Mouse (Mus musculus): ENCODE measurements at regions not wholly inside any gene's neighbourhood (a gene's known extent, or its start where the extent isn't known, plus 50 kb on each side); places are given as distances from the start of the nearest gene placed in this dataset.

DNA sequence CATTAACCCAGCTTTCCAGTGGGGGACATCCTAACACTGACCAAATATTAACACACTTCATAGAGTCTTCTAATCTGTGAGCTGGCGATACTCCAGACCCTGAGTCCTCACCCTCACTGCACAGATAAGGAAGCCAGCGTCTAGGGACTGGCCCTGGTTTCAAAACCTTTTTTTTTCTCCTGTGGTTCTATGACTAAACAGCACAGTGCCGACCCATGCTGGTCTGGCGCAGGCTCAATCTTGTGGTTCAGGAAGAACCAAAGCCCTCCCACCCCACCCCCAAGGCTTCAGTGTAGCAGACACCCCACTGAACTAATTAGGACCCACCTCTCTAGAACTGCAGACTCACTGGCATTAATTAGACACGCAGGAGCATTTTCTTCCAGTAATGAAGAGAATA lies 81.4 kb upstream of the Ubl3 start:
- Histone ChIP-seq H3K9ac (no peak overlapping the region), H3K4me3 (no peak overlapping the region), H3K4me1 (replicated peaks) (peaks cover 24% of the 10 kb centered on the region), H3K27me3 (no peaks in the 10 kb centered on the region), H3K9me3 (no peaks in the 10 kb centered on the region), H3K4me2 (no peak overlapping the region), H3K27ac (peak overlapping the region; percentile 45; the same call in 1 of the 2 replicates), H3K36me3 (no peaks in the 10 kb centered on the region)
- ATAC-seq (ENCODE audit: low FRiP score) = 0 out of 2 replicates have a peak, but pooled peaks have one; percentile 38
- 62% methylated on average over 5 of the region's 5 CpGs for WGBS

DNA sequence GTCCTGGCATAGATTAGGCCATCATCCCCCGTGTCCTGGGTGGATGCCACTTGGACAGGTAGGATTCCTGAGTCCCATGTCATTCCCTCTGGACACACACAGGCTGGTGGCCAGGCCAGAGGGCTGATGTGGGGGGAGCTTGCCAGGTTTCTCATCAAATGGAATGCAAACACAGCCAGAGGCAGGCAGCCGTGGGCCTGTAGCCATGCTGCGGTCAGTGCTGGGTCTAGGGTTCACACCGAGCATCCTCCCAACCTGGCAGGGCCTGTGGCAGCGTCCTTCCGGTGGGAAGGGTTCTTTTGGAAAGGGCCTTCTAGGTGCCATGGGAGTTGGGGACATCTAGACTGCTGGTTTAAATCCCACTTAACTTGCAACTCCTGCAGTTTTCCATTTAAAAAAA lies 80.7 kb upstream of the Ubl3 start:
- 89% methylated on average over 6 of the region's 6 CpGs for WGBS
- Histone ChIP-seq H3K27me3 (no peaks in the 10 kb centered on the region), H3K9ac (no peak overlapping the region), H3K4me2 (no peak overlapping the region), H3K27ac (no peak overlapping the region), H3K4me1 (replicated peaks) (peaks cover 24% of the 10 kb centered on the region), H3K36me3 (no peaks in the 10 kb centered on the region), H3K9me3 (no peaks in the 10 kb centered on the region), H3K4me3 (no peak overlapping the region)
- ATAC-seq (ENCODE audit: low FRiP score) = no peak

DNA sequence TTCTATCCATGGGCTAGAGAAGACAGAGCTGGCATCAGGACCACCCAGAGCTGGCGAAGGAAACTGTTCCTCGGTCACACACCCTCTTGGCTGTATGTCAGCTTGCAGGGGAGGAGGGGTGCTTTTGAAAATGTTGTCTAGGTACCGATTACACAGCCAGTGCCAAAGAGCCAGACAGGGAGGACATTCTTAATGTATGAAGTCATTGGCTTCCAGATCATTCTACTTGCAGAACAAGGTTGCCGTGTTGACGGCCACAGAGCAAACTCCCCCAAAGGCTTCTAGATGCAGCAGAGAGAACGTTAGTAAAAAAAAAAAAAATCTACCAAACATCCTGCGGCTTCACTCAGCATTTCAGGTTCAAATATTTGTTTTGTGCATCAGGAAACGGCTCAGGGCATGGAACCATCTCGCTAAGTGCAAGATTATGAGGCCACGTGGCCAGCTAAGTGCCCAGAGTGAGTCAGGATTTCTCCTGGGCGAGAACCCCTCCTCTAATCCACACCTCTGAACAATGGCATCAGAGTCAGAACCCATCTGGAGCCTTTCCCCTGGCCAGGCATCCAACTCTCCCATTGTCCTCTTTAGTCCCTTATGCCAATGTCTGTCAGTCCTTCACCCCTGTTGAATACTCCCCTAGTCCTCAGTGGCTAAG lies 80.1 kb upstream of the Ubl3 start:
- Histone ChIP-seq H3K36me3 (no peaks in the 10 kb centered on the region), H3K4me2 (no peak overlapping the region), H3K9me3 (no peaks in the 10 kb centered on the region), H3K4me3 (no peak overlapping the region), H3K9ac (no peak overlapping the region), H3K27ac (no peak overlapping the region), H3K27me3 (no peaks in the 10 kb centered on the region), H3K4me1 (replicated peaks) (peaks cover 24% of the 10 kb centered on the region)
- 69% methylated on average over 11 of the region's 11 CpGs for WGBS
- no peak for ATAC-seq (ENCODE audit: low FRiP score)

DNA sequence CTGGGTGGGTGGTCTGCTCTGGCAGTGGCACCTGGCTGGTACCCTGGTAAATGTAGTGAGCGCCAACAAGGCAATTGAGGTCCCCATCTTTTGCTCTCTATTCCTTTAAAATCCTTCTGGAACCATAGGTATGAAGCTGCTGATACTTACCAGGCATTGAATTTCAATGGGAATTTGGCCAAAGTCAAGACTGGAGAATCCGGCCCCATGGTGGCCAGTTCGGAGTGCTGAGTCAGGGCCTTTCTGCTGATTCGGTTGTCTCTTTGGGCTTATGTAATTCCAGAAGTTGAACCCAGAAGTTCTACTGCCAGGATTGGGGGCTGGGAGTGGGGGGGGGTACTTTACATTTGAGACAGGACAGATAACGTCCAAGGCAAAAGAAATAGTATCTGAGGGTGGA lies 79.0 kb upstream of the Ubl3 start:
- no peak overlapping the region for H3K4me3 ChIP-seq
- no peak overlapping the region for H3K9ac ChIP-seq
- no peaks in the 10 kb centered on the region for H3K9me3 ChIP-seq
- no peak for ATAC-seq (ENCODE audit: low FRiP score)
- WGBS = 82% methylated on average over 5 of the region's 5 CpGs
- H3K27ac ChIP-seq = no peak overlapping the region
- no peaks in the 10 kb centered on the region for H3K27me3 ChIP-seq
- H3K4me2 ChIP-seq = no peak overlapping the region
- peaks cover 24% of the 10 kb centered on the region for H3K4me1 ChIP-seq (replicated peaks)
- H3K36me3 ChIP-seq = no peaks in the 10 kb centered on the region

DNA sequence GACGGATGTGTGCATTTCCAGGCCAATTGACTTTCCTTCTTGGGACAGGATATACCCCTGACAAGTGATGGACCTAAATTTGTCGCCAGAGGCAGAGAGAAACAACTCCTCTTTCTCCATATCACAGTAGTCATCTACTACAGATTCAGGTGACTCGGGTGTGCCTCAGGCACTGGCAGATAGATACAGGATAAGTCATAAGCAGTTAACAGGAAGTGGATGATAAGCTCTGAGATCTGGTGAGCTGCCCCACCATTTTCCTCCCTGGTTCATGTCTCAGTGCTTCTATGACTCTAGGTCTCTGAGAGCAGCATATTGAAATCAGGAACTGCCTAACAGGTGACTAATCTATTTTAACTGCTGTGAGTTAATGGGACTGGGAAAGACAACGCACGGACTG lies 73.4 kb upstream of the Ubl3 start:
- Histone ChIP-seq H3K4me1 (replicated peaks) (peaks cover 21% of the 10 kb centered on the region), H3K4me3 (no peak overlapping the region), H3K4me2 (no peak overlapping the region), H3K9me3 (no peaks in the 10 kb centered on the region), H3K9ac (no peak overlapping the region), H3K36me3 (no peaks in the 10 kb centered on the region), H3K27ac (no peak overlapping the region), H3K27me3 (no peaks in the 10 kb centered on the region)
- ATAC-seq (ENCODE audit: low FRiP score) = no peak
- 88% methylated on average over 5 of the region's 5 CpGs for WGBS

DNA sequence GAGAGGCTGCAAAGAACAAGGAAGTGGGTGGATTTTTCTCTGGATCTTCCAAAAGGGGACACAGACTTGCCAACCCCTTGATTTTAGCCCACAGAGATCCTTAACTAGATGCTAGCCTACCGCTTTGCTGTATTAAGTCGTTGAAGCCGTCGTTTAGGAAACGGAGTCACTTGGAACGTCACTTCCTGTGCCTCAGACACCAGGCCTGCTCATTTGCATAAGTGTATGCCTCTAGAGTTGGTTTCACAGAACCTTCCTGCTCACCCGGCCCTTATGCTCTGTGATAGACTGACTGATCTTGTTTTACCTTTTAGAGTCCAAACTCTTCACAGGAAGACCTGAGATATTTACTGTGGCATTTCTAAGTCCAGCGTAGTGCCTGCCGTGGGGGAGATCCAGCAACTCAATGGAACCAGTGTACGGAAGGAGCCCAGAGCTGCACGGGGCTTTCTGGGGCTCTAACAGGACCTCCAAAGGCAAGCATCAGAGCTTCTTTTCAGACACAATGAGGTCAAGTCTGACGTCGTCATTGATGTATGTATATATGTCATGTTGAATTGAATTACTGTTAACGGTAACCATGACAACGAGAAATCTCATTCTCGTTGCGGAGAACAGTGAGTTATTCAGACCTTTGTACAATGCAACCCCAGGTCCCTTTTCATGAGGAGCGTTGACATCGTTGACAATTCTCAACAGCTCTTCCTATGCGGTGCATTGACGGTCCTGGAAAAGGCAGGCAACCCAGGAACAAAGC lies 72.2 kb upstream of the Ubl3 start:
- Histone ChIP-seq H3K9ac (no peak overlapping the region), H3K9me3 (no peaks in the 10 kb centered on the region), H3K36me3 (no peaks in the 10 kb centered on the region), H3K4me3 (no peak overlapping the region), H3K4me2 (no peak overlapping the region), H3K27me3 (no peaks in the 10 kb centered on the region), H3K4me1 (replicated peaks) (peaks cover 24% of the 10 kb centered on the region), H3K27ac (peak overlapping the region; percentile 74)
- ATAC-seq (ENCODE audit: low FRiP score) = peak; percentile 49; the same call in 1 of the 2 replicates
- 44% methylated on average over 21 of the region's 21 CpGs for WGBS

DNA sequence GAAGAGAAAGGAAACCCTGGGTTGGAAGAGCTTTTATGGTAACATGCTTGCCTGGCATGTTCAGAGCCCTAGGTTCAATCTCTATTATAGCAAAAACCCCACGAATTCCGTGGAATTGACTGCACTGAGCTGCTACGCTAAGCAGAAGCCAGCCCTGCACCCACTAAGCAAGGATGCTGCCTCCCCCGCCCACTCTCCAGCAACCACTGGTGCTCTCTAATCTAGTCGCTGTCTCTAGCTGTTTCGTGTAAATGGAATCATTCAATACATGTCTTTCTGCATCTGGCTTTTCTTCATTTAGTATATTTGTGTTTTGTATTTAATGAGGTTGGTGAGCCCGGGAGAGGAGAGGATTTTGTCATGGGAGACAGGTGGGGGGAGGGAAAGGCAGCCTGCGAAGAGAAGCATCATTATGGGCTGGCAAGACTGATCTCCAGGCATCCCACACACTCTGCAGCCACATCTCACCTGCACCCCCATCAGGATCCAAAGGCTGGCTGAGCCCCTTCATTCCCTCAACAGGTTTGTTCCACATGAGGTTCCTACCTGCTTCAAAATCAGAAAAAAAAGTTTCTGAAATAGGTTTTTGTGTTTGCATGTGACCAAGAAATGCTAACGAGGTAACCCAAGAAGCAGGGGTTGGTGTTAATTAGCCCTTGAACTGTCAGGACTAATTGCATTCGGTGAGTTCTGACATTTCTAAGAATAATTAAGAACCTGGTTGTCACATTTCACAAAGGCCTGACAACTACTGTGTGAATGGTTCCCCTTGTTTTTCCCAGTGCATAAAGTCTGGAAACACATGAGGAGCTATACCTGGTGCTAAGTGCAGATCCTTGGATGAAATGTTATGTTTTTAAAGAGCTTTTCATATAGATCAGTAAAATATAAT lies 68.6 kb upstream of the Ubl3 start:
- no peak for ATAC-seq (ENCODE audit: low FRiP score)
- Histone ChIP-seq H3K36me3 (no peaks in the 10 kb centered on the region), H3K4me2 (no peak overlapping the region), H3K9me3 (no peaks in the 10 kb centered on the region), H3K27ac (peak overlapping the region; percentile 36), H3K4me1 (replicated peaks) (peaks cover 29% of the 10 kb centered on the region), H3K9ac (no peak overlapping the region), H3K27me3 (no peaks in the 10 kb centered on the region), H3K4me3 (no peak overlapping the region)
- WGBS = 53% methylated on average over 10 of the region's 10 CpGs

DNA sequence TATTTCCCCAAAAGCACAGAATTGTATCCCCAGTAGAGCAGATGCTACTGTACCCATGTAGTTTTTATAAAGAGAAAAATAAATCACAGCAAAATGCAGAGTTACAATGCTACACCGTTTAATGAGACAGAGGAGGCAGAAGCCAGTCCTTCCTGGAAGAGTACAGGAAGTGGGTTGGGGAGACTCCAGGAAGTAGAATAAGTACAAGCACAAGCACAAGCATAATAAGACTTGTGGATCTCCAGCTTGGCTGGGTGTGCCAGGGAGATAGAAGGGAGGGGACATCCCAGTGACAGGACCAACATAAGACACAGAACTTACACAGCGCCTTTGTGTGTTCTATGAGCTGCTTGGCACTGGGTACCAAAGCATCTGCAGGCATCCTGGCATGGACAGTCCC lies 67.3 kb upstream of the Ubl3 start:
- Histone ChIP-seq H3K9ac (no peak overlapping the region), H3K27ac (0 out of 2 replicates have a peak overlapping the region, but pooled peaks have one; percentile 36), H3K4me2 (no peak overlapping the region), H3K4me1 (replicated peaks) (peaks cover 33% of the 10 kb centered on the region), H3K36me3 (no peaks in the 10 kb centered on the region), H3K4me3 (no peak overlapping the region), H3K27me3 (no peaks in the 10 kb centered on the region), H3K9me3 (no peaks in the 10 kb centered on the region)
- 81% methylated on average over 2 of the region's 2 CpGs for WGBS
- ATAC-seq (ENCODE audit: low FRiP score) = no peak

DNA sequence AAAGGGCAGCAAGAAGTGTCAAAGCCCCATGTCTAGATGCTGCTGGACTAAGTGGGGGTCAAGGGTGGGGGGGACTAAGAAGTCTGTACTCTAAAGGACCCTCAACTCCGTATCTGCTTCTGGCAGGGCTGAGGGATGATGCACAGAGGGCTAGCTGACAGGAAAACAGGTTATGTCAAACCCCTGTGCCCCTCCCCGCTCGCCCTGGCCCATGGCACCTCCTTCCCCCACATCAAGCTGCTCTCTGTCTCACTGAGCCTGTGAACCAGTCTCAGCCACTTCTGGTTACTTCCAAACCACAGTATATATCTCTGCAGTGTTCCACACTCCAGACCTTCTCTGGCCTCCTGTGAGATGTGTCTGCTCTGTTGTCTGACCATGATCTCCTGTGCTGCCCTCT lies 63.8 kb upstream of the Ubl3 start:
- WGBS = 79% methylated on average over 3 of the region's 3 CpGs
- peaks cover 25% of the 10 kb centered on the region for H3K4me1 ChIP-seq (replicated peaks)
- no peak overlapping the region for H3K4me3 ChIP-seq
- no peaks in the 10 kb centered on the region for H3K27me3 ChIP-seq
- H3K27ac ChIP-seq = peak overlapping the region; percentile 83
- H3K9me3 ChIP-seq = no peaks in the 10 kb centered on the region
- H3K36me3 ChIP-seq = no peaks in the 10 kb centered on the region
- no peak overlapping the region for H3K4me2 ChIP-seq
- no peak overlapping the region for H3K9ac ChIP-seq
- ATAC-seq (ENCODE audit: low FRiP score) = peak; percentile 27; the same call in 1 of the 2 replicates

DNA sequence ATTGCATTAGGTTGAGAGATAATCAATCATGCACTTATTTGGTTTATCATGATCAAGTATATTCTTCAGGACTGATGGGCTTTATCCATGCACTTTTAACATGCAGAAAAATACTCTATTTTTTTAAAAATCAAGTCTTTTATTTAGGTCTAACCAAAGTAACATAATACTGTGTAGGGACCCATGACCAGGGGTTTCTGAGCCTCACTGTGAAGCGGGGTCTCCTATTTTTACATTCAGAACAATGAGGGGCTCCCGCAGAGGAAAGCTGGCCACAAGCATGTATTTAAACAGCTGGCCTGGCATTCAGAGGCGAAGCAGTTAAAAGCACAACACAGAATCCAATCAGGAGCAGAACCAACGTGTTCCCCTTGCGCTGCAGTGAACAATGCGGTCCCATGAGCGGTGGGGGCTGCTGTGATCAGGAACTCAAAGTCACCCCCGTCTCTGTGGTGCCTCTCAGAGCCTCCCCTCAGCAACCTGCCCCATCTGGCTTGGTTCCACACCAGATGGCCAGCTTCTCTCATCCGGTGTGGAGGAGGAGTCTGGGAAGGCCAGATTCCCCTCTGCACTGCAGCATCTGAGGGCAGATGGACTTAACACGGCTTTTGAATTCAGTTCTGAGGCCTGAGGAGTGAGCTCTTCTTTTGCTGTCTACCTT lies 63.2 kb upstream of the Ubl3 start:
- no peaks in the 10 kb centered on the region for H3K36me3 ChIP-seq
- no peak overlapping the region for H3K4me3 ChIP-seq
- peak overlapping the region; percentile 83 for H3K27ac ChIP-seq
- peaks cover 25% of the 10 kb centered on the region for H3K4me1 ChIP-seq (replicated peaks)
- no peak overlapping the region for H3K9ac ChIP-seq
- WGBS = 24% methylated on average over 10 of the region's 10 CpGs
- no peaks in the 10 kb centered on the region for H3K27me3 ChIP-seq
- H3K4me2 ChIP-seq = no peak overlapping the region
- no peaks in the 10 kb centered on the region for H3K9me3 ChIP-seq
- ATAC-seq (ENCODE audit: low FRiP score) = peak; percentile 76

DNA sequence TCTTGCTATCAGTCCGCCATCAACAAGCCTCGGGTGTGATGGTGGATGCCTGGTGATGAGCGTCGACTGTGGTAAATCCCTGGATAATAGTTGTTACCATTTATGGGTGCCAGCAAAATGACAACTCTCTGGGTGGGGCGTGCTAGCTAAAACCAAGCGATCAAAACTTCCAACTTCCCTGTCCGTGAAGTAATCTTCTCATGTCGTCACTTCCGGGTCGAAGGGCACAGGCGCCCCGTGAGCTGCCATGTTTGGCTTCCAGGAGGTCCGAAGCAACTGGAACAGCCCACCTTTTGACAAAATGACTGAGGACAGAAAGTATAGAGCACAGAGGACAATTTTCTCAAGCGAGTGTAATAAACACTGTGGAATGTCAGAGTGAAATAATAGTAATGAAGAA lies 62.5 kb upstream of the Ubl3 start:
- H3K9me3 ChIP-seq = no peaks in the 10 kb centered on the region
- H3K4me3 ChIP-seq = no peak overlapping the region
- no peak overlapping the region for H3K4me2 ChIP-seq
- H3K27ac ChIP-seq = peak overlapping the region; percentile 55; the same call in 1 of the 2 replicates
- no peak overlapping the region for H3K9ac ChIP-seq
- H3K4me1 ChIP-seq (replicated peaks) = peaks cover 26% of the 10 kb centered on the region
- no peak for ATAC-seq (ENCODE audit: low FRiP score)
- H3K36me3 ChIP-seq = no peaks in the 10 kb centered on the region
- 88% methylated on average over 14 of the region's 14 CpGs for WGBS
- no peaks in the 10 kb centered on the region for H3K27me3 ChIP-seq

DNA sequence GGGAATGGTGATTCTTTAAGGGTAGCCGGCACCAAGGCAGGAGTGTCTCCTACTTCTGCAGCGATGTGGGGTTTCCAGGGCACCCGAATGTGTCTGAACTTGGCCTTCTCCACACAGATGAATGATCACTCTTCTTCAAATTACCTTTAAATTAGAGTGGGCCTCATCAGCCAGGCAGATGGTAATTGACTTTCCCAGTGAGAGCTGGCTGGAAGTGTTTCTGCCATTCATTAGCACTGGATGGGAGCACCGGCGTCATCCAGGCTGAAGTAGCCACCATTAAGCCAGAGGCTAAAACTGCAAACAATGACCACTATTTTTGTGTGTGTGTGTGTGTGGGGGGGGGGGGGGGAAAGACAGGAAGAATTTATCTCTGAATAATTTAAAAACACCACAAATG lies 58.7 kb upstream of the Ubl3 start:
- Histone ChIP-seq H3K4me3 (no peak overlapping the region), H3K27ac (peak overlapping the region; percentile 69), H3K9me3 (no peaks in the 10 kb centered on the region), H3K9ac (no peak overlapping the region), H3K27me3 (no peaks in the 10 kb centered on the region), H3K4me2 (no peak overlapping the region), H3K36me3 (no peaks in the 10 kb centered on the region), H3K4me1 (replicated peaks) (peaks cover 47% of the 10 kb centered on the region)
- 47% methylated on average over 5 of the region's 5 CpGs for WGBS
- 0 out of 2 replicates have a peak, but pooled peaks have one; percentile 29 for ATAC-seq (ENCODE audit: low FRiP score)

Measured in hindbrain, embryonic 13.5 days (tissue).